Mouse (Mus musculus) lung, postnatal 0 days (tissue): ENCODE results near the gene Vmn2r105.

Experiments used
- CTCF ChIP-seq: IDR thresholded peaks from 2 replicates; pipeline ENCODE4 v1.5.1; 2016; ENCODE audit warnings: antibody characterized with exemption, mild to moderate bottlenecking
- EP300 ChIP-seq: IDR thresholded peaks from 2 replicates; pipeline ENCODE4 v1.6.1; 2016; ENCODE audit warnings: antibody characterized with exemption, mild to moderate bottlenecking, control low read depth

- no peak for TF ChIP-seq CTCF
- no peak for TF ChIP-seq EP300
Measured at GRCm38 (mm10) chr17:20234952-20235351, at the start of gene Vmn2r105.
